Mouse (Mus musculus) spleen, postnatal 14 days (tissue): ENCODE results near the gene Brwd3.
A peak's percentile ranks its signal among the peaks of the same experiment; 100 is the strongest.

Source experiments
- DNase-seq, 2 experiments: peaks; one replicate each; pipeline ENCODE4 v3.0.0; 2021 to 2022; ENCODE audit warnings: low spot score in 2 of 2

Brwd3 gene

GRCm38 (mm10) chrX:108834090-108834774 lies at the start of gene Brwd3:
TSS of gene Brwd3 (minus strand) at chrX:108834372.
- peak; percentile 50 to 69 for DNase-seq

GRCm38 (mm10) chrX:108862632-108863031 lies 28.5 kb upstream of the Brwd3 start:
- no peak for DNase-seq

- no peak for DNase-seq
These were observed 8.5 kb upstream of the Brwd3 start for GRCm38 (mm10) chrX:108842705-108843104.

GRCm38 (mm10) chrX:108836416-108836815 lies 2.2 kb upstream of the Brwd3 start:
- DNase-seq = no peak

- DNase-seq = no peak
These were observed 1.1 kb upstream of the Brwd3 start for GRCm38 (mm10) chrX:108835233-108835632.

GRCm38 (mm10) chrX:108833381-108834020 lies 671 bp downstream of the Brwd3 start:
- peak; percentile 4 to 6 for DNase-seq

GRCm38 (mm10) chrX:108832674-108833189 lies 1.4 kb downstream of the Brwd3 start:
- peak; percentile 56 to 72 for DNase-seq

- no peak for DNase-seq
These were observed 2.9 kb downstream of the Brwd3 start for GRCm38 (mm10) chrX:108831231-108831630.

GRCm38 (mm10) chrX:108828111-108828510 lies 6.1 kb downstream of the Brwd3 start:
- no peak for DNase-seq

GRCm38 (mm10) chrX:108797268-108797667 lies 36.9 kb downstream of the Brwd3 start:
- no peak for DNase-seq

- no peak for DNase-seq
These were observed 50.4 kb downstream of the Brwd3 start for GRCm38 (mm10) chrX:108783724-108784123.

- no peak for DNase-seq
These were observed 102.4 kb downstream of the Brwd3 start for GRCm38 (mm10) chrX:108731755-108732154.

- no peak for DNase-seq
These were observed 104.6 kb downstream of the Brwd3 start for GRCm38 (mm10) chrX:108729564-108729963.

GRCm38 (mm10) chrX:108729068-108729467 lies 105.1 kb downstream of the Brwd3 start:
- DNase-seq = no peak

GRCm38 (mm10) chrX:108728334-108728733 lies 105.8 kb downstream of the Brwd3 start:
- no peak for DNase-seq

GRCm38 (mm10) chrX:108724241-108724640 lies 109.9 kb downstream of the Brwd3 start:
- no peak for DNase-seq

- DNase-seq = no peak
These were observed 111.7 kb downstream of the Brwd3 start for GRCm38 (mm10) chrX:108722447-108722846.

GRCm38 (mm10) chrX:108704312-108704711 lies 129.9 kb downstream of the Brwd3 start:
- DNase-seq = no peak
